8 mouse cellular contexts compared by ENCODE assay signal in genomic region chr2:94241301-94242050, GRCm38 (mm10).
DNase-seq lines count a peak whose midpoint lies in the region; ATAC-seq and TF ChIP-seq lines count a peak whose summit lies in the region.

No protein-coding gene starts in this region.

- peak overlapping the region; percentile 28; the same call in 1 of the 2 replicates for H3K4me2 ChIP-seq in lung, postnatal 0 days (replicated peaks; ENCODE audit: low read depth, low read length)
- H3K4me2 ChIP-seq in limb, embryonic 15.5 days: peak overlapping the region; percentile 50

- H3K9me3 ChIP-seq in lung, postnatal 0 days (ENCODE audit: low read length): no peaks in the 10 kb centered on the region
- H3K9me3 ChIP-seq in hindbrain, embryonic 10.5 days: no peaks in the 10 kb centered on the region
- H3K9me3 ChIP-seq in limb, embryonic 15.5 days: no peaks in the 10 kb centered on the region

- H3K4me1 ChIP-seq in lung, postnatal 0 days (ENCODE audit: insufficient read depth, low read depth, low read length): no peaks in the 10 kb centered on the region
- H3K4me1 ChIP-seq in lung, adult 2 months (ENCODE audit: control insufficient read depth, insufficient read depth, low read length): no peaks in the 10 kb centered on the region
- peaks cover 53% of the 10 kb centered on the region for H3K4me1 ChIP-seq in hindbrain, embryonic 10.5 days (replicated peaks)
- H3K4me1 ChIP-seq in limb, embryonic 15.5 days: peaks cover 30% of the 10 kb centered on the region

- no peak for TF ChIP-seq EP300 in lung, postnatal 0 days (IDR thresholded peaks at IDR 0.05)

- no peak overlapping the region for H3K27ac ChIP-seq in lung, postnatal 0 days (ENCODE audit: low read length)
- no peak overlapping the region for H3K27ac ChIP-seq in hindbrain, embryonic 10.5 days
- H3K27ac ChIP-seq in limb, embryonic 15.5 days: no peak overlapping the region

- ATAC-seq in lung, postnatal 0 days: no peak
- ATAC-seq in limb, embryonic 15.5 days (ENCODE audit: insufficient number of reproducible peaks, low FRiP score, low TSS enrichment, low read depth): no peak

- H3K9ac ChIP-seq in lung, postnatal 0 days (replicated peaks; ENCODE audit: low read depth): no peak overlapping the region
- no peak overlapping the region for H3K9ac ChIP-seq in limb, embryonic 15.5 days

- no peak overlapping the region for H3K4me3 ChIP-seq in lung, postnatal 0 days (ENCODE audit: low read depth, low read length)
- H3K4me3 ChIP-seq in lung, adult 2 months (replicated peaks; ENCODE audit: extremely low read depth, low read depth, low read length): no peak overlapping the region
- H3K4me3 ChIP-seq in hindbrain, embryonic 10.5 days: peak overlapping the region; percentile 56
- H3K4me3 ChIP-seq in limb, embryonic 15.5 days: peak overlapping the region; percentile 34

- peaks cover 65% of the 10 kb centered on the region for H3K27me3 ChIP-seq in lung, postnatal 0 days (replicated peaks; ENCODE audit: insufficient read depth, low read length)
- H3K27me3 ChIP-seq in hindbrain, embryonic 10.5 days (ENCODE audit: insufficient read depth, poor library complexity, severe bottlenecking): peaks cover 95% of the 10 kb centered on the region
- H3K27me3 ChIP-seq in limb, embryonic 15.5 days: peaks cover 99% of the 10 kb centered on the region

- H3K36me3 ChIP-seq in lung, postnatal 0 days (ENCODE audit: insufficient read depth, low read length): no peaks in the 10 kb centered on the region
- no peaks in the 10 kb centered on the region for H3K36me3 ChIP-seq in hindbrain, embryonic 10.5 days
- H3K36me3 ChIP-seq in limb, embryonic 15.5 days: no peaks in the 10 kb centered on the region

- TF ChIP-seq CTCF in lung, postnatal 0 days (IDR thresholded peaks at IDR 0.05): no peak
- no peak for TF ChIP-seq CTCF in lung, adult 2 months (IDR thresholded peaks at IDR 0.05; ENCODE audit: insufficient read depth, low read length)

- no peak for TF ChIP-seq POLR2A in lung, adult 2 months (IDR thresholded peaks at IDR 0.05; ENCODE audit: borderline replicate concordance, extremely low read depth, low read depth, low read length)

- DNase-seq in lung, postnatal 0 days (ENCODE audit: low spot score): no peak
- no peak for DNase-seq in lung, adult 2 months
- peak; percentile 84 for DNase-seq in cerebellum, adult 9-11 months
- peak; percentile 55 for DNase-seq in hindbrain, embryonic 10.5 days (ENCODE audit: low spot score)
- DNase-seq in right cerebral cortex, postnatal 25 days: peak; percentile 84
- DNase-seq in gastrocnemius, adult 8-10 months (ENCODE audit: low spot score in 2 of 2): no peak
- DNase-seq in spleen, adult 18-20 months: no peak

- under 1% methylated on average over 35 of the region's 55 CpGs for WGBS in lung, postnatal 0 days
- WGBS in lung, adult 2 months: under 1% methylated on average over 55 of the region's 55 CpGs
- under 1% methylated on average over 55 of the region's 55 CpGs for WGBS in hindbrain, embryonic 10.5 days
- WGBS in limb, embryonic 15.5 days: under 1% methylated on average over 48 of the region's 55 CpGs

Comparison
In these comparisons a context has a peak if more than half of its experiments do, and no peak if none do; other contexts are left out.
1. DNase-seq: peak in cerebellum, adult 9-11 months (single experiment), hindbrain, embryonic 10.5 days (single experiment) and right cerebral cortex, postnatal 25 days (single experiment); none in lung, postnatal 0 days (single experiment), lung, adult 2 months (single experiment), gastrocnemius, adult 8-10 months (0 of 2) and spleen, adult 18-20 months (0 of 2).
2. H3K4me3 ChIP-seq: peak in hindbrain, embryonic 10.5 days (single experiment) and limb, embryonic 15.5 days (single experiment); none in lung, postnatal 0 days (single experiment) and lung, adult 2 months (single experiment).